Comparison of ENCODE assay signal across 24 mouse cellular contexts in genomic region chr1:23676301-23676700, GRCm38 (mm10).
"Had no signal": no experiment of that assay in that cellular context is flagged by ENCODE, and none has a peak within 500 bp of the region (broad histone marks: within the 10 kb centered on the region; RNA-seq: fewer than 3 reads in every experiment).

No protein-coding gene starts in this region.

- H3K9ac ChIP-seq: heart, embryonic 12.5 days; hindbrain, embryonic 13.5 days; hindbrain, embryonic 15.5 days; limb, embryonic 12.5 days; liver, embryonic 13.5 days; liver, embryonic 15.5 days had no signal

- H3K4me1 ChIP-seq: heart, embryonic 10.5 days; heart, embryonic 12.5 days; hindbrain, embryonic 10.5 days; hindbrain, embryonic 13.5 days; hindbrain, embryonic 15.5 days; limb, embryonic 12.5 days; liver, embryonic 13.5 days; liver, embryonic 15.5 days had no signal

- H3K27ac ChIP-seq: gastrocnemius, adult 2 months; heart, embryonic 10.5 days; hindbrain, embryonic 10.5 days; hindbrain, embryonic 13.5 days; hindbrain, embryonic 15.5 days; hindbrain, postnatal 0 days; left cerebral cortex, adult 2 months; limb, embryonic 12.5 days; liver, embryonic 13.5 days; liver, embryonic 15.5 days had no signal

- ATAC-seq: hindbrain, postnatal 0 days; intestine, embryonic 16.5 days had no signal

- H3K9me3 ChIP-seq: heart, embryonic 10.5 days; heart, embryonic 12.5 days; hindbrain, embryonic 10.5 days; hindbrain, embryonic 13.5 days; hindbrain, embryonic 15.5 days; limb, embryonic 12.5 days; liver, embryonic 13.5 days; liver, embryonic 15.5 days had no signal

- DNase-seq: gastrocnemius, adult 2 months; gastrocnemius, postnatal 10 days; gastrocnemius, postnatal 25 days; heart, adult 18-20 months; heart, postnatal 10 days; heart, postnatal 4 days; kidney, adult 18-20 months; kidney, adult 8-10 months; kidney, postnatal 10 days; kidney, postnatal 25 days; kidney, postnatal 4 days; liver; liver, embryonic 13.5 days had no signal

- H3K36me3 ChIP-seq: heart, embryonic 10.5 days; heart, embryonic 12.5 days; hindbrain, embryonic 10.5 days; hindbrain, embryonic 13.5 days; hindbrain, embryonic 15.5 days; limb, embryonic 12.5 days; liver, embryonic 13.5 days; liver, embryonic 15.5 days had no signal

- H3K4me2 ChIP-seq: heart, embryonic 12.5 days; hindbrain, embryonic 13.5 days; hindbrain, embryonic 15.5 days; limb, embryonic 12.5 days; liver, embryonic 11.5 days; liver, embryonic 13.5 days; liver, embryonic 15.5 days had no signal

- H3K27me3 ChIP-seq: heart, embryonic 12.5 days; hindbrain, embryonic 13.5 days; hindbrain, embryonic 15.5 days; limb, embryonic 12.5 days; liver, embryonic 13.5 days; liver, embryonic 15.5 days had no signal

- H3K4me3 ChIP-seq: gastrocnemius, adult 2 months; heart, embryonic 10.5 days; heart, embryonic 12.5 days; hindbrain, embryonic 10.5 days; hindbrain, embryonic 13.5 days; hindbrain, embryonic 15.5 days; left cerebral cortex, adult 2 months; limb, embryonic 12.5 days; liver, embryonic 13.5 days; liver, embryonic 15.5 days had no signal
